Comparison of ENCODE assay signal across 8 mouse cellular contexts in genomic region chr1:180263364-180263997, GRCm38 (mm10). TPM values are rescaled to one million over a fixed set of nuclear protein-coding genes. Genes with fewer than 3 reads are reported as not detected.
DNase-seq lines count a peak whose midpoint lies in the region; ATAC-seq and TF ChIP-seq lines count a peak whose summit lies in the region.

TSS of gene Psen2 (minus strand) at chr1:180263438.

- DNase-seq in spleen, adult 2 months (ENCODE audit: low read depth in 1 of 2, low spot score in 2 of 2) = no peak
- no peak for DNase-seq in spleen, adult 12 weeks (ENCODE audit: low spot score)
- peak; percentile 59 for DNase-seq in adrenal gland, postnatal 10 days
- DNase-seq in heart, embryonic 10.5 days (ENCODE audit: low spot score) = no peak
- DNase-seq in kidney, postnatal 4 days = peak; percentile 54 to 63
- no peak for DNase-seq in frontal cortex, postnatal 25 days (ENCODE audit: low spot score in 2 of 2)

- no peak within 1 kb of the TSS for H3K9ac ChIP-seq in lung, embryonic 16.5 days (ENCODE audit: low read length)
- no peak within 1 kb of the TSS for H3K9ac ChIP-seq in stomach, embryonic 15.5 days

- no peak within 1 kb of the TSS for H3K27ac ChIP-seq in spleen, adult 2 months (ENCODE audit: insufficient read depth, low read length)
- H3K27ac ChIP-seq in heart, embryonic 10.5 days = no peak within 1 kb of the TSS
- no peak within 1 kb of the TSS for H3K27ac ChIP-seq in lung, embryonic 16.5 days (ENCODE audit: low read length)
- H3K27ac ChIP-seq in stomach, embryonic 15.5 days = no peak within 1 kb of the TSS

- H3K27me3 ChIP-seq in spleen, adult 2 months (ENCODE audit: control insufficient read depth, insufficient read depth, low read length) = no peaks in the 10 kb centered on the region
- peaks cover 49% of the 10 kb centered on the region for H3K27me3 ChIP-seq in heart, embryonic 10.5 days (ENCODE audit: insufficient read depth, poor library complexity, severe bottlenecking)
- H3K27me3 ChIP-seq in lung, embryonic 16.5 days (ENCODE audit: control insufficient read depth, insufficient read depth, low read depth, low read length) = no peaks in the 10 kb centered on the region; the same call in 1 of the 2 replicates
- H3K27me3 ChIP-seq in stomach, embryonic 15.5 days (replicated peaks) = no peaks in the 10 kb centered on the region

- no peak for TF ChIP-seq POLR2A in spleen, adult 2 months (IDR thresholded peaks at IDR 0.05; ENCODE audit: low read depth, low read length)

- H3K9me3 ChIP-seq in heart, embryonic 10.5 days = no peaks in the 10 kb centered on the region
- no peaks in the 10 kb centered on the region for H3K9me3 ChIP-seq in lung, embryonic 16.5 days (ENCODE audit: control insufficient read depth, low read length)
- no peaks in the 10 kb centered on the region for H3K9me3 ChIP-seq in stomach, embryonic 15.5 days

- no peaks in the 10 kb centered on the region for H3K36me3 ChIP-seq in spleen, adult 2 months (ENCODE audit: control insufficient read depth, insufficient read depth, low read length)
- H3K36me3 ChIP-seq in heart, embryonic 10.5 days = no peaks in the 10 kb centered on the region
- H3K36me3 ChIP-seq in lung, embryonic 16.5 days (ENCODE audit: control insufficient read depth, insufficient read depth, low read length) = no peaks in the 10 kb centered on the region
- H3K36me3 ChIP-seq in stomach, embryonic 15.5 days = no peaks in the 10 kb centered on the region

- TF ChIP-seq CTCF in spleen, adult 2 months (IDR thresholded peaks at IDR 0.05; ENCODE audit: extremely low read depth, insufficient read depth, insufficient read length, insufficient replicate concordance) = peak; percentile 49; the same call in 1 of the 2 replicates

- H3K4me1 ChIP-seq in spleen, adult 2 months (ENCODE audit: control insufficient read depth, insufficient read depth, insufficient read length) = no peaks in the 10 kb centered on the region
- H3K4me1 ChIP-seq in heart, embryonic 10.5 days = peaks cover 14% of the 10 kb centered on the region; the same call in 1 of the 2 replicates
- peaks cover 16% of the 10 kb centered on the region; the same call in 1 of the 2 replicates for H3K4me1 ChIP-seq in lung, embryonic 16.5 days (replicated peaks; ENCODE audit: control insufficient read depth, insufficient read depth, low read length)
- 0 out of 2 replicates have a peak, but pooled peaks cover 5% of the 10 kb centered on the region for H3K4me1 ChIP-seq in stomach, embryonic 15.5 days

- 37% methylated on average over 7 of the region's 7 CpGs for WGBS in spleen, adult 2 months
- WGBS in heart, embryonic 10.5 days = 24% methylated on average over 7 of the region's 7 CpGs
- 22% methylated on average over 7 of the region's 7 CpGs for WGBS in lung, embryonic 16.5 days
- 24% methylated on average over 7 of the region's 7 CpGs for WGBS in stomach, embryonic 15.5 days

- H3K4me3 ChIP-seq in spleen, adult 2 months (ENCODE audit: extremely low read depth, insufficient read depth, insufficient read length) = no peak within 1 kb of the TSS
- no peak within 1 kb of the TSS for H3K4me3 ChIP-seq in heart, embryonic 10.5 days
- H3K4me3 ChIP-seq in lung, embryonic 16.5 days (ENCODE audit: low read length) = no peak within 1 kb of the TSS
- H3K4me3 ChIP-seq in stomach, embryonic 15.5 days (replicated peaks) = no peak within 1 kb of the TSS

- H3K4me2 ChIP-seq in lung, embryonic 16.5 days (ENCODE audit: low read depth, low read length) = no peak within 1 kb of the TSS
- H3K4me2 ChIP-seq in stomach, embryonic 15.5 days = no peak within 1 kb of the TSS

- no peak for ATAC-seq in lung, embryonic 16.5 days (ENCODE audit: low read depth)
- no peak for ATAC-seq in stomach, embryonic 15.5 days (ENCODE audit: insufficient read depth, low FRiP score, low read depth)

RNA-seq across cellular contexts. Expression of gene Psen2, which starts in this region (rescaled TPM):
- polyA plus RNA-seq in spleen, adult 2 months (2012; rRNA removed) = 93.6 and 101 TPM in 2 replicates
- total RNA-seq in adrenal gland, postnatal 10 days (2021) = 10 to 100 TPM; 25.4 to 26.7 TPM
- polyA plus RNA-seq in heart, embryonic 10.5 days (2016; fragmentation: Nextera tagmentation; extraction: Ambion mirVana) = 15.6 and 16.4 TPM in 2 replicates
- 13.2 and 14.6 TPM in 2 replicates for polyA plus RNA-seq in lung, embryonic 16.5 days (2015; fragmentation: Nextera tagmentation; extraction: Ambion mirVana)
- 19.2 and 20.3 TPM in 2 replicates for polyA plus RNA-seq in stomach, embryonic 15.5 days (2015; fragmentation: Nextera tagmentation; extraction: Ambion mirVana)

Comparison
In these comparisons a context has a peak if more than half of its experiments do, and no peak if none do; other contexts are left out.
1. DNase-seq: peak in adrenal gland, postnatal 10 days (single experiment) and kidney, postnatal 4 days (2 of 2); none in spleen, adult 2 months (0 of 2), spleen, adult 12 weeks (single experiment), heart, embryonic 10.5 days (single experiment) and frontal cortex, postnatal 25 days (0 of 2).